Mouse (Mus musculus) forebrain, embryonic 10.5 days (tissue): ENCODE results near the gene Tpk1. TPM values are rescaled to one million over a fixed set of nuclear protein-coding genes. Genes with fewer than 3 reads are reported as not detected.

Experiments used
- DNase-seq: peaks from one replicate; pipeline ENCODE4 v3.0.0-alpha.2; 2017; ENCODE audit warnings: low spot score; ENCODE audit errors: extremely low spot score
- H3K27ac ChIP-seq: fragments of 300-500 bp; sonication (generic); 2 replicates; pipeline ENCODE4 v1.5.1; 2016; ENCODE audit warnings: mild to moderate bottlenecking
- H3K27me3 ChIP-seq: fragments of 300-500 bp; sonication (generic); 2 replicates; pipeline ENCODE4 v1.6.1; 2016; ENCODE audit warnings: mild to moderate bottlenecking; ENCODE audit not compliant: poor library complexity, severe bottlenecking
- H3K36me3 ChIP-seq: fragments of 300-500 bp; sonication (generic); replicated peaks from 2 replicates; pipeline ENCODE4 v1.6.1; 2016; ENCODE audit warnings: mild to moderate bottlenecking, moderate library complexity
- H3K4me1 ChIP-seq: fragments of 300-500 bp; sonication (generic); 2 replicates; pipeline ENCODE4 v1.6.1; 2016
- H3K4me3 ChIP-seq: fragments of 300-500 bp; sonication (generic); 2 replicates; pipeline ENCODE4 v1.5.1; 2016; ENCODE audit warnings: mild to moderate bottlenecking, moderate library complexity
- H3K9me3 ChIP-seq: fragments of 300-500 bp; sonication (generic); 2 replicates; pipeline ENCODE4 v1.6.1; 2016; ENCODE audit warnings: mild to moderate bottlenecking, moderate library complexity
- WGBS: fragments of 180-500 bp; shearing (Covaris S2); methylation state at CpG from one replicate; pipeline ENCODE4 v1.1.7; 2016; 5-methylcytosine and 5-hydroxymethylcytosine counted together
- polyA plus RNA-seq: library from polyadenylated mRNA; unstranded; fragments of >200 nt; fragmentation: Nextera tagmentation; extraction: Ambion mirVana; gene quantifications from 2 replicates; pipeline ENCODE4 v1.2.1, GENCODE M21; 2016

Gene Tpk1
- polyA plus RNA-seq, 1 experiment from 2014 or later: 4.8 TPM

GRCm38 (mm10) chr6:43297508-43297850 is 368.6 kb downstream of the Tpk1 start:
- Histone ChIP-seq H3K4me3 (no peak overlapping the region), H3K9me3 (no peaks in the 10 kb centered on the region), H3K36me3 (no peaks in the 10 kb centered on the region), H3K27ac (no peak overlapping the region), H3K4me1 (peaks cover 7% of the 10 kb centered on the region), H3K27me3 (no peaks in the 10 kb centered on the region)
- DNase-seq: no peak
- 28% methylated on average over 2 of the region's 2 CpGs for WGBS

DNA sequence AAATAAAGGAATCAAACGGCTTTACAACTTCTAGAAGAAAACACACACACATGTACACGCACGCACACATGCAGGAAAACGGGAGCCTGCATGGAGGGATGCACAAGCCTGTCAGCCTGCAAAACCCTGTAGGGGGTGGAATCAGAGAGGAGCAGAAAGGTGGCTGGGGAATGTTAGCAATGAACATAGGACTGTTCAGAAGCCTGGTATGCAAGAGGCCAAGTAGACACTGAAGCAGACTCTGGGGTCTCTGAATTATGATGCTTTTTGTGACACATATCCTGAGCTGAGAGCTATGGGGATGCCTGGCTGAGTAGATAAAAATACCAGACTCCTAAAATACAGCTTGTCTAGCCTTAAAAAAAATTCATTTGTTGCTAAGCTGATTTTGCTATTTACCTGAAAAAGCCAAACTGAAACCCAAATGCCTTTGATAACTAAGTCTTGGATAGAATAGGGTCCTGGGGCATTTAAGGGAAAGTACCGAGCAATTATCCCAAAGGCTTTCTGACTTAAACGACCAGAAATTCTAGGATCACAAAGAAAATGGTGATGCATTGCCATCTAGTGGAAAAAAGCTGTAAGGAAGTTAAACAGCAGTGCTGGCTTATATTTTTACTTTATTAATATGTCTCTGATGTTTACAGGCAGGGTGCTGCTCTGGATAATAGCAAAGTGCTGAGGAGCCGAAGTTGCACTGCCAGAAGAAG is 369.1 kb downstream of the Tpk1 start:
- H3K36me3 ChIP-seq: no peaks in the 10 kb centered on the region
- peaks cover 7% of the 10 kb centered on the region for H3K4me1 ChIP-seq
- H3K9me3 ChIP-seq: no peaks in the 10 kb centered on the region
- DNase-seq: no peak
- no peaks in the 10 kb centered on the region for H3K27me3 ChIP-seq
- H3K27ac ChIP-seq: no peak overlapping the region
- H3K4me3 ChIP-seq: no peak overlapping the region
- 52% methylated on average over 7 of the region's 7 CpGs for WGBS

DNA sequence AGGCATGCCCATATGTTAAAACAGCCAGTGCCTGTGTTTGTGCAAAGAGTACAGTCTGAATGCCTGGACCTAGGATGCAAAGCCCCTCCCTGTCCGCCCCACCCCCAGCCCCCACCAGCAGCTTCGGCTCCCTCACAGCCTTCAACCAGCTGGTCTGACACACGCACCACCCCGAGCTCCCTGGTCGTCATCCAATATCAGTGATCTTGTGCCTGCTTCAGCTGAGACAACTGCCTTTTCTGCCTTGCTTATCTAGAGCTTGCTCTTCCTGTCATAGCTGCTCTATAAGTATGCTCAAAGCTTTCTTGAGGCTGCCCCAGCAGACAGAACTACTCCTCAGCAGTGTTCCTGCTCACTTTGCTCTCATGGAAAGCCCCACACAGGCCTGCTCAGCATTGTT is 370.2 kb downstream of the Tpk1 start:
- WGBS: 67% methylated on average over 5 of the region's 5 CpGs
- Histone ChIP-seq H3K36me3 (no peaks in the 10 kb centered on the region), H3K27ac (no peak overlapping the region), H3K4me1 (peaks cover 7% of the 10 kb centered on the region), H3K27me3 (no peaks in the 10 kb centered on the region), H3K9me3 (no peaks in the 10 kb centered on the region), H3K4me3 (no peak overlapping the region)
- DNase-seq: no peak
